Mouse (Mus musculus): ENCODE results near the gene Parp8. TPM values are rescaled to one million over a fixed set of nuclear protein-coding genes. Genes with fewer than 3 reads are reported as not detected.

The Parp8 gene
- polyA plus RNA-seq, 1 experiment from 2014 or later, result 6.3 TPM

- H3K27ac ChIP-seq (ENCODE audit: low read depth, low read length), result no peak overlapping the region
- no peaks in the 10 kb centered on the region for H3K9me3 ChIP-seq (ENCODE audit: control insufficient read depth, low read length)
- H3K36me3 ChIP-seq (ENCODE audit: control insufficient read depth, insufficient read depth, low read length), result no peaks in the 10 kb centered on the region
- no peak for ATAC-seq (replicated peaks; ENCODE audit: low FRiP score)
- no peak overlapping the region for H3K4me2 ChIP-seq
- DNase-seq (ENCODE audit: low spot score), result no peak
- H3K9ac ChIP-seq (ENCODE audit: low read depth, low read length), result no peak overlapping the region
- no peaks in the 10 kb centered on the region for H3K27me3 ChIP-seq (replicated peaks; ENCODE audit: control insufficient read depth, insufficient read depth, low read length)
- H3K4me1 ChIP-seq (replicated peaks; ENCODE audit: control insufficient read depth, insufficient read depth, low read length), result no peaks in the 10 kb centered on the region
- WGBS, result 90% methylated on average over 7 of the region's 7 CpGs
- H3K4me3 ChIP-seq (ENCODE audit: low read depth, low read length), result no peak overlapping the region
Measured at GRCm38 (mm10) chr13:116986658-116987057, 38.7 kb downstream of the Parp8 start.

GRCm38 (mm10) chr13:116974081-116974860, 51.1 kb downstream of the Parp8 start:
- no peaks in the 10 kb centered on the region for H3K4me1 ChIP-seq (replicated peaks; ENCODE audit: control insufficient read depth, insufficient read depth, low read length)
- no peak overlapping the region for H3K4me2 ChIP-seq
- H3K27me3 ChIP-seq (replicated peaks; ENCODE audit: control insufficient read depth, insufficient read depth, low read length), result no peaks in the 10 kb centered on the region
- no peak overlapping the region for H3K9ac ChIP-seq (ENCODE audit: low read depth, low read length)
- H3K9me3 ChIP-seq (ENCODE audit: control insufficient read depth, low read length), result no peaks in the 10 kb centered on the region
- no peak for ATAC-seq (replicated peaks; ENCODE audit: low FRiP score)
- DNase-seq (ENCODE audit: low spot score), result no peak
- H3K27ac ChIP-seq (ENCODE audit: low read depth, low read length), result no peak overlapping the region
- H3K36me3 ChIP-seq (ENCODE audit: control insufficient read depth, insufficient read depth, low read length), result no peaks in the 10 kb centered on the region
- WGBS, result 87% methylated on average over 7 of the region's 7 CpGs
- no peak overlapping the region for H3K4me3 ChIP-seq (ENCODE audit: low read depth, low read length)

- Histone ChIP-seq H3K27ac (ENCODE audit: low read depth, low read length) (no peak overlapping the region), H3K4me3 (ENCODE audit: low read depth, low read length) (no peak overlapping the region), H3K27me3 (replicated peaks; ENCODE audit: control insufficient read depth, insufficient read depth, low read length) (no peaks in the 10 kb centered on the region), H3K4me2 (no peak overlapping the region), H3K9ac (ENCODE audit: low read depth, low read length) (no peak overlapping the region), H3K9me3 (ENCODE audit: control insufficient read depth, low read length) (no peaks in the 10 kb centered on the region), H3K4me1 (replicated peaks; ENCODE audit: control insufficient read depth, insufficient read depth, low read length) (no peaks in the 10 kb centered on the region), H3K36me3 (ENCODE audit: control insufficient read depth, insufficient read depth, low read length) (no peaks in the 10 kb centered on the region)
- DNase-seq (ENCODE audit: low spot score), result no peak
- no peak for ATAC-seq (replicated peaks; ENCODE audit: low FRiP score)
- WGBS, result 80% methylated on average over 7 of the region's 7 CpGs
Measured at GRCm38 (mm10) chr13:116973491-116973890, 51.8 kb downstream of the Parp8 start.

- Histone ChIP-seq H3K36me3 (ENCODE audit: control insufficient read depth, insufficient read depth, low read length) (no peaks in the 10 kb centered on the region), H3K27ac (ENCODE audit: low read depth, low read length) (no peak overlapping the region), H3K4me3 (ENCODE audit: low read depth, low read length) (no peak overlapping the region), H3K9ac (ENCODE audit: low read depth, low read length) (no peak overlapping the region), H3K27me3 (replicated peaks; ENCODE audit: control insufficient read depth, insufficient read depth, low read length) (no peaks in the 10 kb centered on the region), H3K4me1 (replicated peaks; ENCODE audit: control insufficient read depth, insufficient read depth, low read length) (no peaks in the 10 kb centered on the region), H3K4me2 (no peak overlapping the region), H3K9me3 (ENCODE audit: control insufficient read depth, low read length) (no peaks in the 10 kb centered on the region)
- DNase-seq (ENCODE audit: low spot score), result no peak
- no peak for ATAC-seq (replicated peaks; ENCODE audit: low FRiP score)
- WGBS, result 79% methylated on average over 7 of the region's 7 CpGs
Measured at GRCm38 (mm10) chr13:116972036-116972611, 53.2 kb downstream of the Parp8 start.

GRCm38 (mm10) chr13:116970706-116971428, 54.5 kb downstream of the Parp8 start:
- Histone ChIP-seq H3K4me2 (no peak overlapping the region), H3K9ac (ENCODE audit: low read depth, low read length) (no peak overlapping the region), H3K27ac (ENCODE audit: low read depth, low read length) (no peak overlapping the region), H3K4me1 (replicated peaks; ENCODE audit: control insufficient read depth, insufficient read depth, low read length) (no peaks in the 10 kb centered on the region), H3K27me3 (replicated peaks; ENCODE audit: control insufficient read depth, insufficient read depth, low read length) (no peaks in the 10 kb centered on the region), H3K9me3 (ENCODE audit: control insufficient read depth, low read length) (no peaks in the 10 kb centered on the region), H3K36me3 (ENCODE audit: control insufficient read depth, insufficient read depth, low read length) (no peaks in the 10 kb centered on the region), H3K4me3 (ENCODE audit: low read depth, low read length) (no peak overlapping the region)
- WGBS, result 87% methylated on average over 11 of the region's 11 CpGs
- DNase-seq (ENCODE audit: low spot score) (no peak), ATAC-seq (replicated peaks; ENCODE audit: low FRiP score) (no peak)

- ATAC-seq (replicated peaks; ENCODE audit: low FRiP score), result no peak
- Histone ChIP-seq H3K9ac (ENCODE audit: low read depth, low read length) (no peak overlapping the region), H3K36me3 (ENCODE audit: control insufficient read depth, insufficient read depth, low read length) (no peaks in the 10 kb centered on the region), H3K4me1 (replicated peaks; ENCODE audit: control insufficient read depth, insufficient read depth, low read length) (no peaks in the 10 kb centered on the region), H3K27ac (ENCODE audit: low read depth, low read length) (no peak overlapping the region), H3K4me2 (no peak overlapping the region), H3K9me3 (ENCODE audit: control insufficient read depth, low read length) (no peaks in the 10 kb centered on the region), H3K27me3 (replicated peaks; ENCODE audit: control insufficient read depth, insufficient read depth, low read length) (no peaks in the 10 kb centered on the region), H3K4me3 (ENCODE audit: low read depth, low read length) (no peak overlapping the region)
- WGBS, result 75% methylated on average over 1 of the region's 1 CpGs
- DNase-seq (ENCODE audit: low spot score), result no peak
Measured at GRCm38 (mm10) chr13:116969650-116970049, 55.7 kb downstream of the Parp8 start.

- Histone ChIP-seq H3K4me2 (no peak overlapping the region), H3K27me3 (replicated peaks; ENCODE audit: control insufficient read depth, insufficient read depth, low read length) (no peaks in the 10 kb centered on the region), H3K36me3 (ENCODE audit: control insufficient read depth, insufficient read depth, low read length) (no peaks in the 10 kb centered on the region), H3K4me3 (ENCODE audit: low read depth, low read length) (no peak overlapping the region), H3K9me3 (ENCODE audit: control insufficient read depth, low read length) (no peaks in the 10 kb centered on the region), H3K27ac (ENCODE audit: low read depth, low read length) (no peak overlapping the region), H3K9ac (ENCODE audit: low read depth, low read length) (no peak overlapping the region), H3K4me1 (replicated peaks; ENCODE audit: control insufficient read depth, insufficient read depth, low read length) (no peaks in the 10 kb centered on the region)
- no peak for DNase-seq (ENCODE audit: low spot score)
- 86% methylated on average over 4 of the region's 4 CpGs for WGBS
- ATAC-seq (replicated peaks; ENCODE audit: low FRiP score), result no peak
Measured at GRCm38 (mm10) chr13:116968906-116969305, 56.4 kb downstream of the Parp8 start.

GRCm38 (mm10) chr13:116967459-116967858, 57.9 kb downstream of the Parp8 start:
- DNase-seq (ENCODE audit: low spot score), result no peak
- Histone ChIP-seq H3K36me3 (ENCODE audit: control insufficient read depth, insufficient read depth, low read length) (no peaks in the 10 kb centered on the region), H3K9me3 (ENCODE audit: control insufficient read depth, low read length) (no peaks in the 10 kb centered on the region), H3K4me3 (ENCODE audit: low read depth, low read length) (no peak overlapping the region), H3K27me3 (replicated peaks; ENCODE audit: control insufficient read depth, insufficient read depth, low read length) (no peaks in the 10 kb centered on the region), H3K27ac (ENCODE audit: low read depth, low read length) (no peak overlapping the region), H3K4me1 (replicated peaks; ENCODE audit: control insufficient read depth, insufficient read depth, low read length) (no peaks in the 10 kb centered on the region), H3K4me2 (no peak overlapping the region), H3K9ac (ENCODE audit: low read depth, low read length) (no peak overlapping the region)
- 82% methylated on average over 3 of the region's 3 CpGs for WGBS
- no peak for ATAC-seq (replicated peaks; ENCODE audit: low FRiP score)
